Mouse (Mus musculus) bone marrow macrophage, adult 2 months (primary cell): Measurements from ENCODE around the gene Chn2.

Experiments used
- CTCF ChIP-seq: IDR thresholded peaks from 2 replicates; pipeline ENCODE4 v1.5.1; 2012; ENCODE audit warnings: low read depth, mild to moderate bottlenecking, low read length, moderate library complexity
- POLR2A ChIP-seq: IDR thresholded peaks from 2 replicates; pipeline ENCODE4 v1.6.1; 2012; ENCODE audit warnings: mild to moderate bottlenecking, low read depth, low read length, borderline replicate concordance

GRCm38 (mm10) chr6:54161246-54161645 lies 121.9 kb downstream of the Chn2 start:
- TF ChIP-seq CTCF (no peak), POLR2A (no peak)
